Mouse (Mus musculus): Measurements from ENCODE around the gene Nfya.

- TF ChIP-seq CTCF (conservative IDR thresholded peaks at IDR 0.05 in 1 of 2, IDR thresholded peaks at IDR 0.05 in 1 of 2; ENCODE audit: low read depth in 2 of 2, low read length in 2 of 2), result no peak
- TF ChIP-seq ELF1 (IDR thresholded peaks at IDR 0.05; ENCODE audit: low read depth, low read length), result no peak
- TF ChIP-seq JUND (conservative IDR thresholded peaks at IDR 0.05; ENCODE audit: low read depth, low read length), result no peak
- no peak for TF ChIP-seq E2F4 (IDR thresholded peaks at IDR 0.05; ENCODE audit: insufficient replicate concordance, low read depth, low read length)
- TF ChIP-seq POLR2AphosphoS2 (IDR thresholded peaks at IDR 0.05; ENCODE audit: low read depth, low read length), result no peak
- no peak for TF ChIP-seq EP300 (IDR thresholded peaks at IDR 0.05; ENCODE audit: low read length)
- TF ChIP-seq TCF12 (IDR thresholded peaks at IDR 0.05; ENCODE audit: low read depth, low read length), result no peak
- no peak for TF ChIP-seq MAFK (IDR thresholded peaks at IDR 0.05; ENCODE audit: insufficient replicate concordance, low read length)
These were observed 23.4 kb upstream of the Nfya start for GRCm38 (mm10) chr17:48433006-48433655.
